Mouse (Mus musculus) urinary bladder, postnatal 25 days (tissue): ENCODE results near the gene Tbc1d10a.

Experiments used
- DNase-seq: peaks from one replicate; pipeline ENCODE4 v3.0.0; 2022; ENCODE audit warnings: low spot score

The Tbc1d10a gene

DNA sequence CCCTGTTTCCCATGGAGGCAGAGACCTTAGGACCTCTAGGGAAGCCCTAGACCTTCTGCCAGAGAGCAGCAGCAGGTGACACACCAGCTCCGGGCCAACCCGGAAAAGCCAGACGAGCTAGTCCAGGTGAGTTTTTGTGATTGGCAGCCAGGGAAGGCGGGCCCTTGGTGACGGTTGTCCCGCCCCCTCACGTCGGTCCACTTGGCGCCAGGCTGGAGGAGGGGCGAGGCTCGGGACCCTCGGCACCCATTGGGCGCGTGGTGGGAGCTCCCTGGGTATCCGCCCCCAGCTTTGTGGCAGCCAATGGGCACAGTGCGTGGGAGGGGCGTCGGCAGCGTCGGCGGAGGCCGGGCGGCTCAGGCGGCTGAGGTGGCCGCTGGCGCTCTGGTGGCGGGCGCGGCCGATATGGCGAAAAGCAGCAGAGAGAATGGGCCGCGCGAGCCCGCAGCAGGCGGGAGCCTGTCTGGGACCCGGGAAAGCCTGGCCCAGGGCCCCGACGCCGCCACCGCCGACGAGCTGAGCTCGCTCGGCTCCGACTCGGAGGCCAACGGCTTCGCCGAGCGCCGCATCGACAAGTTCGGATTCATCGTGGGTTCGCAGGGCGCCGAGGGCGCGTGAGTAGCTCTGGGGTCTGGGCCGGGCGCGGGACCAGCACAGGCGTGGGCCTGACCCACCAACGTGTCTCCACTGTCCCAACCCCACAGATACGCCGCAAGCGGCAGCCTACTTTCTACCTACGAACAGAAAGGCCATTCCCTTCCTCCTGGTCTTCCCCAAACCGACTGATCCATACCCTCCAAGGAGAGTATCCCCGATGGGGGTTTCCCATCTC, at the start of gene Tbc1d10a:
Tbc1d10a (plus strand) TSS at position 304 of the 832 bp plus-strand sequence.
- DNase-seq, result peak; percentile 96

GRCm38 (mm10) chr11:4138964-4139363, 47.6 kb upstream of the Tbc1d10a start:
- DNase-seq, result no peak

GRCm38 (mm10) chr11:4141505-4141904, 45.1 kb upstream of the Tbc1d10a start:
- no peak for DNase-seq

DNA sequence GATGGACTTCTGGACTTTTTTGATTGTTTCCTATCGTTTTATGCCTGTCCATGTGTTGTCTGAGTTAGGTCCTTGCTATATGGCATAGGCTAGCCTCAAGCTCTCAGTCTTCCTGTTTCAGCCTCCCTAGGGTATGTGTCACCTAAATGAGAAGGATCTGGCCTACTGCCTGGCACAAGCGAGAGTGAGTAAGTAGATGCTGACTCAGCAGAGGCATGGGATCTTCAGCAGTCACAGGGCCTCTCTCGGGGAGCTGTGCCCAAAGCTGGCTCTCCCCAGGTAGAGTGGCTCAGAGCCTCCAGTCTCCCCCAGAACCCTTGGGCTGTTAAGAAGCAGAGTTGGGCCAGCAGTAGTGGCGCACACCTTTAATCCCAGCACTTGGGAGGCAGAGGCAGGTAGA, 44.2 kb upstream of the Tbc1d10a start:
- DNase-seq, result no peak

GRCm38 (mm10) chr11:4143281-4144062, 43.1 kb upstream of the Tbc1d10a start:
- DNase-seq, result no peak

GRCm38 (mm10) chr11:4146381-4146780, 40.2 kb upstream of the Tbc1d10a start:
- DNase-seq, result no peak

- DNase-seq, result no peak
Observed at GRCm38 (mm10) chr11:4147098-4147497, 39.5 kb upstream of the Tbc1d10a start.

GRCm38 (mm10) chr11:4148120-4148519, 38.5 kb upstream of the Tbc1d10a start:
- no peak for DNase-seq

- DNase-seq, result no peak
Observed at GRCm38 (mm10) chr11:4148536-4149156, 37.9 kb upstream of the Tbc1d10a start.

DNA sequence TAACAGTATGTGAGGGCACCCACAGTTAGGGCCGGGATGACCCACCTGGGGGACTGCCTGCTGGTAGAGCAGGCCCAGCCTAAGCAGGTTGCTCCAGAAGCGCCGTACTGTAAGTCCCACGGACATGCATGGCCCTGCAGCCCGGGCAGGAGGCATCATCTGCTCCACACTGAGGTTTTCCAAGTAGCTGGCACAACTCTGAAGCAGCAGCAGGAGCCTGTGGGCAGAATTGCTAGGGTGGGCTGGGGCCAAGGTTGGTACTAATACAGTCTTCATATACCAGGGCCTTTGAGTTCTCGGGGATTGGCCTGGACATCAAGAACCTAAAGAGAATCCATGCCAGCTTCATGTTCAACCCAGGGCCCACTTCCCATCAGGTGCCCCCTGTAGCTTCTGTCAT, 36.7 kb upstream of the Tbc1d10a start:
- no peak for DNase-seq

DNA sequence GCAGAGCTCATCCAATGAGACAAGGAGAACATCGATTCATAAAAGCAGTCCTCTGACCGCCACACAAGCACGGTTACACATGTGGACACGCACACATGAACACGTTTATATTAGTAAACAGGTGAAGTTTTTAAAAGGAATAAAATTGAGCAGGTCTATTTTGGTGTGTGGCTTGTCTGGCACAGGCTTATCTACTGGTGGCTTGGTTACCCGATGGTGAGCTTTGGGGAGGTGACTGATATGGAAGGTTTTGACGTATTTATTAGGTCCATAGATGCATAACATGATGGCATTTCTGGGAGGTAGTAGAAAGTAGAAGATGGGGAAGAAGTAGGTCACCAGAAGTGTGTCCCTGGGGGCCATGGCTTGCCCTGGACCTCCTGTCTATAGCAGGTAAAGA, 32.9 kb upstream of the Tbc1d10a start:
- no peak for DNase-seq

- DNase-seq, result no peak
Observed at GRCm38 (mm10) chr11:4155641-4156040, 30.9 kb upstream of the Tbc1d10a start.

DNA sequence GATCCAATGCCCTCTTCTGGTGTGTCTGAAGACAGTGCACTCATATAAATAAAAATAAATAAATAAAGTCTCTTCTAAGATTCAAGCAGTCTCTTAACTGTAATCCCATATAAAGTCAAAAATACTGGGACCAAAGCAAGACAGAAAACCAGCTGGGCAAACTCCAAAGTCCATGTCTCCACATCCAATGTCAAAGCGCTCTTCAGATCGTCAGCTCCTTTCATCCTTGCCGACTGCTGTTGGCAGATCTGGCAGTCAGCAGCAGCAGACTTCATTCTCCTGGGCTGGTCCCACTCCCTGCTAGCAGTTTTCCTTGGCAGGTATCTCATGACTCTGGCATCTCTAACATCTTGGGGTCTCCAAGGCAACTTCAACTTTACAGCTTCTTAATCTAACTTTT, 27.9 kb upstream of the Tbc1d10a start:
- DNase-seq, result no peak

DNA sequence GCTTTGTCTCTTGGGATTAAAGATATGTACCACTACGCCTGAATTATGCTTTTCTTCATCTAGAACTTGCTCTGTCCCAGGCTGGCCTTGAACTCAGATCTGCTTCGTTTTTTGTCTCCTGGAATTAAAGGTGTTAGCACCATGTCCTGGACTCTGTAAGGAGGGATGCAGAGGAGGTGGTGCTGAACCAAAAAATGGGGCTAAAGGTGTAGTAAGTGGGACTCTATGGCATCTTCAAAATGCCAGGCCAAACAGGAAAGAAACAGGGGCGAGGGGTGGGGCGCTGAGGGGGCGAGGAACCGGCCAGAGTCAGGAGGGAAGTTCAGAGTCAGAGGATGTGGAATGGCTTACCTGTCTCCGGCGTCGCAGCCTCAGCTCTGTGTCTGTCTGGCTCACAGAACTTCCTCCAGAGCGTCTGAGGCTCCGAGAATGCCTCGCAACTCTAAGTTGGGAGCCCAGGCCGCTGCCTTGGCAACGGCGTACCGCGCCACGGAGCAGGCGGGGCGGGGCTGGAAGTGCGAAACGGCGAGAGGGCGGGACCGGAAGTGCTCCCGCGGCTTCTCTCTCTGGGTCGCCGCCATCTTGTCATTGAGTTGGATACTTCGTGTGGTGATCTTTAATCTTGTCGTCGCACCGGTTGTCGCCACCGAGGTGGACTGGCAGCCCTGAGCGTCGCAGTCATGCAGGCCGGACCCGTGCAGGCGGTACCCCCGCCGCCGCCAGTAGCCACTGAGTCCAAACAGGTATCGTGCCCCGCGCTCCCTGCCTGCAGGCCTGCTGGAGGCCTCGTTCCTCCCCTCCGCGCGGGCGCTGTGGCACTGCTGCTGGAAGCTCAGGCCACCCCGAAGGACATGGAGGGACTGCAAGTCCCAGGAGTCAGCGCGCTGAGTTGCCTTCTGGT, 26.5 kb upstream of the Tbc1d10a start, which contains the start of the genes Ccdc157 and Sf3a1:
Ccdc157 (minus strand) TSS at position 486 of the 901 bp plus-strand sequence.
Sf3a1 (plus strand) TSS at position 543 of the 901 bp plus-strand sequence.
- DNase-seq, result peak; percentile 92

GRCm38 (mm10) chr11:4160758-4161480, 25.7 kb upstream of the Tbc1d10a start:
- no peak for DNase-seq

DNA sequence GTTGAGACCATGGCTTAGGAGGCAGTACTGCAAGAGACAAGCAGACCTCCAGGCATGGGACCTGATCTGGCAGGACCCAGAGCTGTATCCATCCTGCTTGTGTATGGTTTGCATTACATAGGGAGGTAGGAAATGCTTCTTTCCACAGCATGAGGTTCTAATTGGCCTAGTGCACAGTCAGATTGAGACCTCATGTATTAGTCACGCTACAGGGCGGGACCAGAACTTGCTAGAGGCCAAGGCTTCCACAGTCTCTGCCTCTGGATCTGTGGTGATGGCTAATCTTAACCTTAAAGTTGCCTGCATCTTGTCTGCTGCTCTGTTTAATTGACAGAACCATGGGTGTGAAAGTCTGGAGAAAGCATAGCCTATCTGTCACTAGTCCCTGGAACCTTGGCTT, 21.9 kb upstream of the Tbc1d10a start:
- no peak for DNase-seq

- DNase-seq, result no peak
Observed at GRCm38 (mm10) chr11:4166467-4167090, 20.0 kb upstream of the Tbc1d10a start.

DNA sequence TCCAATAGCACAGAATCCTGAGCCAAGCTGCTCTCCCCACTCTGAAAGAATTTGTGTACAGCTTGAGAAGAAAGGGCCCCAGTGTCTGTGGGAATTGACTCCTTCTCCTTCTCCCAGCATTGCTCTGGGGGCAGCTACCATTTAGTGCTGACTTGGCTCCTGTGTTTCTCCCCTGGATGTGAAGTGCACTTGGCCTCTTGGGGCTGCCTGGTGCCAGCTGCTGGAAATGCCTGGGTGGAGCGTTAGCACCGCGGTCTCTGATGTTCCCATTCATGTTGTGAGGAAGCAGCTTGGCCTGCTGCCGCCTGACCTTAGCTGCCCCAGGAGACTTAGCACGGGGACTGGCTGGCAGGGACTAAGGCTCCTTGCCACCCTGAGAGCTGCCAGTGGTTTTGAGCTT, 12.0 kb upstream of the Tbc1d10a start:
- DNase-seq, result no peak

DNA sequence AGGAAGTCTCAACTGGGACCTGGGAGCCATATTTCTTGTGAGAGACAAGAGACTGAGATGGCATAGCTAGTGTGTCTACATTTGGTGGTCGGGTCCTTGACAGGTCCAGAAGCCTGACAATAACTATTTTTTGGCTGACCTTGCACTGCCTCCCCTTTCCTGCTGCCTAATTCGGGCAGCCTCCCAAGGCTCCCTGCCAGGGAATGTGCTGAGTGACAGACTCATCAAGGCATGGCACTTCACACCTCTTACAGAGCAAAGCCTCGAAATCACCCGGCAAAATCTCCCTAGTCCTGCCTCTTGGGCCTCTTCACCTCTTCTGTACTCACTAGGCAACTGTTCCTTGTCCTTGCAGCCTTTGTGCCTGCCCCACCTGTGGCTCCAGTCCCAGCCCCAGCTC, 8.9 kb upstream of the Tbc1d10a start:
- no peak for DNase-seq

DNA sequence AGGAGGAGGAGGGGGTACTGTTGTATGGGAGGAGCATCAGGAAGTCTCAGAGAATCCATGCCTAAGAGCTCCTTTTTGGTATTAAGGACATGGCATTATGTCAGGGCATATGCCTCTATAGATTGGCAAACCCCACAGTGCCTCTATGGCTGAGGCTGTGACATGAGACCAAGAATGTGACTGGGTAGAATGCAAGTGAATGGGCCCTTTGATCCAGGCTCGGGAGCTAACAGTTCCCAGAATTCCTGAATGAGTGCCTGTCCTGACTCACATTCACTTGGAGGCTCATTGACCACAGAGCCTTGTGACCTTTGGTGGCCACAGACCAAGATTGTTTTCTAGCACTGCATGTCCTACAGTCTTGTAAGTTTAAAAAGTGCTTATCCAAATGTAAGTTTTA, 4.5 kb upstream of the Tbc1d10a start:
- no peak for DNase-seq
